Mouse (Mus musculus): ENCODE data around the gene Ap5z1. TPM values are rescaled to one million over a fixed set of nuclear protein-coding genes. Genes with fewer than 3 reads are reported as not detected.

Ap5z1 gene
- polyA plus RNA-seq, 1 experiment from 2014 or later: 6.0 TPM

Other genes starting within 250 kb of the Ap5z1 start
- 3.1 and 4.2 TPM in 2 replicates for gene Foxk1, start 62.4 kb upstream of the Ap5z1 start, polyA plus RNA-seq (2015; fragmentation: Nextera tagmentation; extraction: Ambion mirVana)
- 0.09 and 0.13 TPM in 2 replicates for gene Papolb, start 66.1 kb downstream of the Ap5z1 start, polyA plus RNA-seq (2015; fragmentation: Nextera tagmentation; extraction: Ambion mirVana)
- 8.6 and 9.7 TPM in 2 replicates for gene Radil, start 87.2 kb downstream of the Ap5z1 start, polyA plus RNA-seq (2015; fragmentation: Nextera tagmentation; extraction: Ambion mirVana)
- gene Mmd2, start 144.9 kb downstream of the Ap5z1 start, polyA plus RNA-seq (2015; fragmentation: Nextera tagmentation; extraction: Ambion mirVana): 0.09 and 0.90 TPM in 2 replicates
- gene Wipi2, start 163.8 kb downstream of the Ap5z1 start, polyA plus RNA-seq (2015; fragmentation: Nextera tagmentation; extraction: Ambion mirVana): 23.9 and 28.3 TPM in 2 replicates
- 1.1 and 1.9 TPM in 2 replicates for gene Slc29a4, start 228.6 kb downstream of the Ap5z1 start, polyA plus RNA-seq (2015; fragmentation: Nextera tagmentation; extraction: Ambion mirVana)

All from heart, embryonic 15.5 days (tissue).